Mouse (Mus musculus): ENCODE measurements around the gene Tfip11. TPM values are rescaled to one million over a fixed set of nuclear protein-coding genes. Genes with fewer than 3 reads are reported as not detected.

Tfip11 gene
- total and polyA plus RNA-seq, 2 experiments: 7.7 to 19.1 TPM

- H3K4me3 ChIP-seq (ENCODE audit: insufficient read depth, low read depth, low read length): no peak overlapping the region
- DNase-seq (ENCODE audit: extremely low read depth, low read depth, low spot score): no peak
- no peaks in the 10 kb centered on the region for H3K79me2 ChIP-seq (ENCODE audit: control insufficient read depth, insufficient read depth, low read length)
- TF ChIP-seq POLR2A (IDR thresholded peaks at IDR 0.05; ENCODE audit: extremely low read depth, insufficient read depth, low read length) (no peak), CTCF (IDR thresholded peaks at IDR 0.05; ENCODE audit: low read depth, low read length) (no peak)
- no peaks in the 10 kb centered on the region for H3K4me1 ChIP-seq (ENCODE audit: control insufficient read depth, insufficient read depth, low read length)
- H3K27ac ChIP-seq (replicated peaks; ENCODE audit: insufficient read depth, low read depth, low read length): no peak overlapping the region
- no peaks in the 10 kb centered on the region for H3K27me3 ChIP-seq (ENCODE audit: control insufficient read depth, insufficient read depth, low read length)
- H3K9ac ChIP-seq (ENCODE audit: low read depth, low read length): no peak overlapping the region
- H3K36me3 ChIP-seq (ENCODE audit: control insufficient read depth, insufficient read depth, low read length): peaks cover 4% of the 10 kb centered on the region; the same call in 1 of the 2 replicates
- 100% methylated on average over 3 of the region's 3 CpGs for WGBS
Measured at GRCm38 (mm10) chr5:112360077-112360476, 33.9 kb downstream of the Tfip11 start.

- peaks cover 6% of the 10 kb centered on the region; the same call in 1 of the 2 replicates for H3K36me3 ChIP-seq (ENCODE audit: control insufficient read depth, insufficient read depth, low read length)
Measured at GRCm38 (mm10) chr5:112364184-112364797, 38.1 kb downstream of the Tfip11 start.

GRCm38 (mm10) chr5:112366879-112367278 lies 40.7 kb downstream of the Tfip11 start:
- no peak for DNase-seq (ENCODE audit: extremely low read depth, low read depth, low spot score)
- WGBS: 96% methylated on average over 6 of the region's 6 CpGs
- no peak overlapping the region for H3K4me3 ChIP-seq (ENCODE audit: insufficient read depth, low read depth, low read length)
- H3K27me3 ChIP-seq (ENCODE audit: control insufficient read depth, insufficient read depth, low read length): no peaks in the 10 kb centered on the region
- H3K79me2 ChIP-seq (ENCODE audit: control insufficient read depth, insufficient read depth, low read length): no peaks in the 10 kb centered on the region
- no peak for TF ChIP-seq CTCF (IDR thresholded peaks at IDR 0.05; ENCODE audit: low read depth, low read length)
- no peak for TF ChIP-seq POLR2A (IDR thresholded peaks at IDR 0.05; ENCODE audit: extremely low read depth, insufficient read depth, low read length)
- H3K4me1 ChIP-seq (ENCODE audit: control insufficient read depth, insufficient read depth, low read length): no peaks in the 10 kb centered on the region
- H3K27ac ChIP-seq (replicated peaks; ENCODE audit: insufficient read depth, low read depth, low read length): no peak overlapping the region
- H3K36me3 ChIP-seq (ENCODE audit: control insufficient read depth, insufficient read depth, low read length): peaks cover 10% of the 10 kb centered on the region; the same call in 1 of the 2 replicates
- H3K9ac ChIP-seq (ENCODE audit: low read depth, low read length): no peak overlapping the region

More at GRCm38 (mm10) chr5:112364184-112364797, 38.1 kb downstream of the Tfip11 start:
- H3K4me3 ChIP-seq (ENCODE audit: insufficient read depth, low read depth, low read length): no peak overlapping the region
- 88% methylated on average over 10 of the region's 10 CpGs for WGBS
- H3K27ac ChIP-seq (replicated peaks; ENCODE audit: insufficient read depth, low read depth, low read length): no peak overlapping the region
- no peaks in the 10 kb centered on the region for H3K4me1 ChIP-seq (ENCODE audit: control insufficient read depth, insufficient read depth, low read length)
- DNase-seq (ENCODE audit: extremely low read depth, low read depth, low spot score): no peak
- no peaks in the 10 kb centered on the region for H3K79me2 ChIP-seq (ENCODE audit: control insufficient read depth, insufficient read depth, low read length)
- TF ChIP-seq POLR2A (IDR thresholded peaks at IDR 0.05; ENCODE audit: extremely low read depth, insufficient read depth, low read length) (no peak), CTCF (IDR thresholded peaks at IDR 0.05; ENCODE audit: low read depth, low read length) (no peak)
- H3K27me3 ChIP-seq (ENCODE audit: control insufficient read depth, insufficient read depth, low read length): no peaks in the 10 kb centered on the region
- H3K9ac ChIP-seq (ENCODE audit: low read depth, low read length): no peak overlapping the region

GRCm38 (mm10) chr5:112367338-112367737 lies 41.2 kb downstream of the Tfip11 start:
- no peak for DNase-seq (ENCODE audit: extremely low read depth, low read depth, low spot score)
- Histone ChIP-seq H3K27me3 (ENCODE audit: control insufficient read depth, insufficient read depth, low read length) (no peaks in the 10 kb centered on the region), H3K27ac (replicated peaks; ENCODE audit: insufficient read depth, low read depth, low read length) (no peak overlapping the region), H3K79me2 (ENCODE audit: control insufficient read depth, insufficient read depth, low read length) (no peaks in the 10 kb centered on the region), H3K36me3 (ENCODE audit: control insufficient read depth, insufficient read depth, low read length) (peaks cover 10% of the 10 kb centered on the region; the same call in 1 of the 2 replicates), H3K4me3 (ENCODE audit: insufficient read depth, low read depth, low read length) (no peak overlapping the region), H3K9ac (ENCODE audit: low read depth, low read length) (no peak overlapping the region), H3K4me1 (ENCODE audit: control insufficient read depth, insufficient read depth, low read length) (no peaks in the 10 kb centered on the region)
- TF ChIP-seq CTCF (IDR thresholded peaks at IDR 0.05; ENCODE audit: low read depth, low read length) (no peak), POLR2A (IDR thresholded peaks at IDR 0.05; ENCODE audit: extremely low read depth, insufficient read depth, low read length) (no peak)
- 88% methylated on average over 4 of the region's 4 CpGs for WGBS

GRCm38 (mm10) chr5:112367929-112368328 lies 41.8 kb downstream of the Tfip11 start:
- H3K4me1 ChIP-seq (ENCODE audit: control insufficient read depth, insufficient read depth, low read length): no peaks in the 10 kb centered on the region
- DNase-seq (ENCODE audit: extremely low read depth, low read depth, low spot score): no peak
- 92% methylated on average over 12 of the region's 12 CpGs for WGBS
- H3K79me2 ChIP-seq (ENCODE audit: control insufficient read depth, insufficient read depth, low read length): no peaks in the 10 kb centered on the region
- peaks cover 10% of the 10 kb centered on the region; the same call in 1 of the 2 replicates for H3K36me3 ChIP-seq (ENCODE audit: control insufficient read depth, insufficient read depth, low read length)
- no peak for TF ChIP-seq POLR2A (IDR thresholded peaks at IDR 0.05; ENCODE audit: extremely low read depth, insufficient read depth, low read length)
- no peak for TF ChIP-seq CTCF (IDR thresholded peaks at IDR 0.05; ENCODE audit: low read depth, low read length)
- H3K4me3 ChIP-seq (ENCODE audit: insufficient read depth, low read depth, low read length): no peak overlapping the region
- H3K27ac ChIP-seq (replicated peaks; ENCODE audit: insufficient read depth, low read depth, low read length): no peak overlapping the region
- no peak overlapping the region for H3K9ac ChIP-seq (ENCODE audit: low read depth, low read length)
- H3K27me3 ChIP-seq (ENCODE audit: control insufficient read depth, insufficient read depth, low read length): no peaks in the 10 kb centered on the region

GRCm38 (mm10) chr5:112368666-112369065 lies 42.5 kb downstream of the Tfip11 start:
- no peak for DNase-seq (ENCODE audit: extremely low read depth, low read depth, low spot score)
- H3K4me3 ChIP-seq (ENCODE audit: insufficient read depth, low read depth, low read length): no peak overlapping the region
- H3K9ac ChIP-seq (ENCODE audit: low read depth, low read length): no peak overlapping the region
- no peaks in the 10 kb centered on the region for H3K27me3 ChIP-seq (ENCODE audit: control insufficient read depth, insufficient read depth, low read length)
- TF ChIP-seq CTCF (IDR thresholded peaks at IDR 0.05; ENCODE audit: low read depth, low read length): no peak
- no peak for TF ChIP-seq POLR2A (IDR thresholded peaks at IDR 0.05; ENCODE audit: extremely low read depth, insufficient read depth, low read length)
- no peaks in the 10 kb centered on the region for H3K79me2 ChIP-seq (ENCODE audit: control insufficient read depth, insufficient read depth, low read length)
- H3K27ac ChIP-seq (replicated peaks; ENCODE audit: insufficient read depth, low read depth, low read length): no peak overlapping the region
- no peaks in the 10 kb centered on the region for H3K4me1 ChIP-seq (ENCODE audit: control insufficient read depth, insufficient read depth, low read length)
- 95% methylated on average over 10 of the region's 10 CpGs for WGBS
- H3K36me3 ChIP-seq (ENCODE audit: control insufficient read depth, insufficient read depth, low read length): peaks cover 10% of the 10 kb centered on the region; the same call in 1 of the 2 replicates
